Mouse (Mus musculus) embryonic facial prominence, embryonic 11.5 days (tissue): Measurements from ENCODE around the gene Tmem115. TPM values are rescaled to one million over a fixed set of nuclear protein-coding genes. Genes with fewer than 3 reads are reported as not detected.
A peak's percentile ranks its signal among the peaks of the same experiment; 100 is the strongest.

Source experiments
- ATAC-seq: fragments of 200-750 bp; cut with Nextera tagmentation; replicated peaks from 2 replicates; pipeline ENCODE4 v1.8.0; 2017; ENCODE audit warnings: low read depth; ENCODE audit not compliant: insufficient number of reproducible peaks, low FRiP score, low TSS enrichment
- DNase-seq: peaks from one replicate; pipeline ENCODE4 v3.0.0-alpha.2; 2015; ENCODE audit warnings: low spot score
- H3K27ac ChIP-seq: fragments of 300-500 bp; sonication (generic); replicated peaks from 2 replicates; pipeline ENCODE4 v1.5.1; 2014; ENCODE audit warnings: mild to moderate bottlenecking, low read depth, low read length, control low read depth
- H3K27me3 ChIP-seq: fragments of 300-500 bp; sonication (generic); 2 replicates; pipeline ENCODE4 v1.6.1; 2014; ENCODE audit warnings: mild to moderate bottlenecking, low read length, moderate library complexity, mixed read lengths; ENCODE audit not compliant: control insufficient read depth, insufficient read depth
- H3K36me3 ChIP-seq: fragments of 300-500 bp; sonication (generic); replicated peaks from 2 replicates; pipeline ENCODE4 v1.6.1; 2014; ENCODE audit warnings: low read depth, mild to moderate bottlenecking, low read length, moderate library complexity, mixed read lengths; ENCODE audit not compliant: control insufficient read depth, insufficient read depth
- H3K4me1 ChIP-seq: fragments of 300-500 bp; sonication (generic); 2 replicates; pipeline ENCODE4 v1.6.1; 2014; ENCODE audit warnings: low read length, mixed read lengths; ENCODE audit not compliant: control insufficient read depth, insufficient read depth
- H3K4me2 ChIP-seq: fragments of 300-500 bp; sonication (generic); 2 replicates; pipeline ENCODE4 v1.6.1; 2014; ENCODE audit warnings: low read depth, mild to moderate bottlenecking, control low read depth, low read length, moderate library complexity
- H3K4me3 ChIP-seq: fragments of 300-500 bp; sonication (generic); 2 replicates; pipeline ENCODE4 v1.5.1; 2014; ENCODE audit warnings: low read depth, low read length, control low read depth
- H3K9ac ChIP-seq: fragments of 300-500 bp; sonication (generic); replicated peaks from 2 replicates; pipeline ENCODE4 v1.6.1; 2014; ENCODE audit warnings: mild to moderate bottlenecking, control low read depth, low read length
- H3K9me3 ChIP-seq: fragments of 300-500 bp; sonication (generic); replicated peaks from 2 replicates; pipeline ENCODE4 v1.6.1; 2016; ENCODE audit warnings: mild to moderate bottlenecking, low read length, inconsistent platforms, mixed read lengths; ENCODE audit not compliant: control insufficient read depth
- WGBS: fragments of 180-500 bp; shearing (Covaris S2); extraction: QIAGEN DNeasy Blood & Tissue Kit; methylation state at CpG from one replicate; pipeline ENCODE4 v1.1.7; 2014; 5-methylcytosine and 5-hydroxymethylcytosine counted together
- polyA plus RNA-seq: library from polyadenylated mRNA; unstranded; fragments of >200 nt; fragmentation: Nextera tagmentation; extraction: Ambion mirVana; gene quantifications from 2 replicates; pipeline ENCODE4 v1.2.1, GENCODE M21; 2014

Tmem115 gene
- polyA plus RNA-seq, 1 experiment from 2014 or later, result 43.3 TPM

- no peak for ATAC-seq
- H3K27ac ChIP-seq, result no peak overlapping the region
- H3K4me3 ChIP-seq, result no peak overlapping the region
- WGBS, result 91% methylated on average over 5 of the region's 5 CpGs
- DNase-seq, result no peak
- H3K27me3 ChIP-seq, result no peaks in the 10 kb centered on the region
- peaks cover 5% of the 10 kb centered on the region for H3K36me3 ChIP-seq
- no peaks in the 10 kb centered on the region for H3K9me3 ChIP-seq
- no peak overlapping the region for H3K9ac ChIP-seq
- no peak overlapping the region for H3K4me2 ChIP-seq
- peaks cover 3% of the 10 kb centered on the region for H3K4me1 ChIP-seq
These were observed 52.8 kb downstream of the Tmem115 start for GRCm38 (mm10) chr9:107586504-107586903.

- 14% methylated on average over 46 of the region's 46 CpGs for WGBS
- H3K9me3 ChIP-seq, result no peaks in the 10 kb centered on the region
- H3K36me3 ChIP-seq, result peaks cover 5% of the 10 kb centered on the region
- H3K9ac ChIP-seq, result peak within 1 kb of the TSS; percentile 22
- peak within 1 kb of the TSS; percentile 45 for H3K4me3 ChIP-seq
- H3K27ac ChIP-seq, result no peak within 1 kb of the TSS
- H3K27me3 ChIP-seq, result no peaks in the 10 kb centered on the region
- peak within 1 kb of the TSS; percentile 56 for H3K4me2 ChIP-seq
- ATAC-seq (peak; percentile 95), DNase-seq (peak; percentile 100)
- H3K4me1 ChIP-seq, result peaks cover 3% of the 10 kb centered on the region
These were observed 53.5 kb downstream of the Tmem115 start, which contains the start of gene Ifrd2 for GRCm38 (mm10) chr9:107586974-107587832. TSS of gene Ifrd2 (plus strand) at chr9:107587642.

DNA sequence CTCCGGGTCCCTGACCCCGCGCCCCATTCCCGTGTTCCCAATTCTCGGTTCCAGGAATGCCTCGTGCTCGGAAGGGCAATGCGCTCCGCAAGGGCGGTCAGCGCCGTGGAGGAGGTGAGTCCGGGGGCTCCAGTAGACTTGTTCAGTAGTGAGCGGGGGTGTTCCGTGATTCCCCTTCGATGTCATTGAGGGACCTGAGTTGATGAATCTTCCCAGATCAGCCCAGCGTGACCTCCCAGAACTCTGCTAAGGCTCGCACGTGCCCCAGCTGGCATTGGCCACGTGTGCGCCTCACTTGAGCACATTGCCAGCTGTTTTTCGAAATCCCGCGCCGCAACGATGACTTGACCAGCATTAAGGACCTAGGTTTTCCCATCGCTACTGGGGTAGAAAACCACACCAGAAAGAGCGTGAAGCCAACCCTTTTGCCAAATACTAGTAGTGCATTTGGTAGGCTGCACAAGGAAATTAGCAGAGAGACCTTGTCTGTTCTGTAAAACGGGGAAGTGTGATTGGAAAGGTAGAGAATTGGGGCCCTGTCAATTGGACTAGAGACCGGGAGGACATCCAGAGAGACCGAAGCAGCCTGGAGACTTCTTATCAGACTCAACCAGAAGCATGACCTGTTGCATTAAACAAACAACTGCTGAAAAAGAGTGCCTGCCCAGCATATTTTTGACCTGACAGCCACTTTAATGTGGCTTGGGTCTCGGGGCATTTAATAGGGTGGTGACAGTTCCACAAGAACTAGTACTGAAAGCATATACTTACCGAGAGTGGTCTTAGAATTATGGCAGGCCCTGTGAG is 54.3 kb downstream of the Tmem115 start:
- Histone ChIP-seq H3K4me3 (peak overlapping the region; percentile 45), H3K9ac (peak overlapping the region; percentile 22), H3K27ac (no peak overlapping the region), H3K36me3 (peaks cover 8% of the 10 kb centered on the region), H3K9me3 (no peaks in the 10 kb centered on the region), H3K27me3 (no peaks in the 10 kb centered on the region), H3K4me2 (peak overlapping the region; percentile 56), H3K4me1 (peaks cover 3% of the 10 kb centered on the region)
- WGBS, result 5% methylated on average over 33 of the region's 33 CpGs
- no peak for ATAC-seq
- peak; percentile 64 for DNase-seq

Other genes with a start within 250 kb of the Tmem115 start
- gene Mapkapk3, start 244.1 kb upstream of the Tmem115 start, polyA plus RNA-seq, result 3.7 and 4.1 TPM in 2 replicates
- 3.4 and 3.7 TPM in 2 replicates for gene Cish, start 237.9 kb upstream of the Tmem115 start, polyA plus RNA-seq
- gene Hemk1, start 195.6 kb upstream of the Tmem115 start, polyA plus RNA-seq, result 8.2 and 11.0 TPM in 2 replicates
- gene 6430571L13Rik, start 193.3 kb upstream of the Tmem115 start, polyA plus RNA-seq, result 0.70 and 0.72 TPM in 2 replicates
- gene Cacna2d2, start 134.3 kb upstream of the Tmem115 start, polyA plus RNA-seq, result 0.59 and 0.63 TPM in 2 replicates
- gene Cyb561d2, start 8.2 kb downstream of the Tmem115 start, polyA plus RNA-seq, result 14.3 and 18.9 TPM in 2 replicates
- gene Nprl2, start 8.3 kb downstream of the Tmem115 start, polyA plus RNA-seq, result 39.2 and 41.9 TPM in 2 replicates
- gene Zmynd10, start 13.4 kb downstream of the Tmem115 start, polyA plus RNA-seq, result 0.93 and 1.1 TPM in 2 replicates
- 42.4 and 43.3 TPM in 2 replicates for gene Rassf1, start 17.6 kb downstream of the Tmem115 start, polyA plus RNA-seq
- 68.5 and 68.9 TPM in 2 replicates for gene Tusc2, start 29.3 kb downstream of the Tmem115 start, polyA plus RNA-seq
- gene Hyal2, start 34.0 kb downstream of the Tmem115 start, polyA plus RNA-seq, result 138 and 150 TPM in 2 replicates
- 5.3 and 7.3 TPM in 2 replicates for gene Hyal1, start 43.0 kb downstream of the Tmem115 start, polyA plus RNA-seq
- gene Naa80, start 44.9 kb downstream of the Tmem115 start, polyA plus RNA-seq, result 11.8 and 14.2 TPM in 2 replicates
- gene Hyal3, start 46.9 kb downstream of the Tmem115 start, polyA plus RNA-seq, result 0.66 TPM in 2 replicates
- gene Ifrd2, start 53.7 kb downstream of the Tmem115 start, polyA plus RNA-seq, result 42.3 and 42.9 TPM in 2 replicates
- gene Sema3b, start 75.3 kb downstream of the Tmem115 start, polyA plus RNA-seq, result 1.1 and 1.3 TPM in 2 replicates
- gene Gnai2, start 101.4 kb downstream of the Tmem115 start, polyA plus RNA-seq, result 369 and 379 TPM in 2 replicates
- 7.0 and 7.6 TPM in 2 replicates for gene Slc38a3, start 135.6 kb downstream of the Tmem115 start, polyA plus RNA-seq
- gene Gnat1, start 145.8 kb downstream of the Tmem115 start, polyA plus RNA-seq, result 1.4 TPM in 1 of 2 replicates, not detected in the other
- gene Sema3f, start 176.5 kb downstream of the Tmem115 start, polyA plus RNA-seq, result 17.6 and 17.7 TPM in 2 replicates
- 184 and 198 TPM in 2 replicates for gene Rbm5, start 237.1 kb downstream of the Tmem115 start, polyA plus RNA-seq